Mouse (Mus musculus) urinary bladder, postnatal 10 days (tissue): ENCODE data around the gene Ggt7.
A peak's percentile ranks its signal among the peaks of the same experiment; 100 is the strongest.
"Not testable (repeated sequence)": the region's sequence is repeated elsewhere in the genome, so short reads cannot be mapped to it uniquely, and the experiment has no call there.

Experiments
- DNase-seq: peaks from one replicate; pipeline ENCODE4 v3.0.0; 2022; ENCODE audit warnings: low spot score

Gene Ggt7

GRCm38 (mm10) chr2:155517455-155518423 lies at the start of gene Ggt7, which contains the start of gene Acss2:
Ggt7 (minus strand) TSS chr2:155518237.
Acss2 (plus strand) TSS chr2:155517948.
- peak; percentile 94 for DNase-seq

- DNase-seq = no peak
These were observed 49.7 kb upstream of the Ggt7 start for GRCm38 (mm10) chr2:155567751-155568150.

- no peak for DNase-seq
These were observed 44.9 kb upstream of the Ggt7 start for GRCm38 (mm10) chr2:155562934-155563333.

- DNase-seq = no peak
These were observed 44.2 kb upstream of the Ggt7 start for GRCm38 (mm10) chr2:155562209-155562608.

GRCm38 (mm10) chr2:155554426-155554985 lies 36.5 kb upstream of the Ggt7 start:
- no peak for DNase-seq

DNA sequence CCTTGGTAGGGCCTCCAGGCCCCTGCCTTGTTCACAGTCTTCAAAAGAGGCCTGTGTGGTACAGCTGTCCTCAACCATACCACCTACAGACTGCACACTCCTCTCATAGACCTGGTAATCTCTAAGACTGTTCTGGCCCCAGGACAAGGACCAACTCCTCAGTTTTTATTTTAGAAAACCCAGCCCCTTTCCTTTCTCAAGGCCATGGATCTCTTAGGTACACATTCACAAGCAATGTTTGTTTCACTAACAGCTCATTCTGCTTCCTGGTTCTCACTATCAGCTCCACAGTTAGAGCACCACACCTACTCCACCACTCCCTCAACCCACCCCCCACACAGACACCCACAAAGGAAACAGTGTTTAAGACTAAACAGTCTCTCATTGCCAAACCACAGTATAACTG lies 34.9 kb upstream of the Ggt7 start:
- DNase-seq = no peak

DNA sequence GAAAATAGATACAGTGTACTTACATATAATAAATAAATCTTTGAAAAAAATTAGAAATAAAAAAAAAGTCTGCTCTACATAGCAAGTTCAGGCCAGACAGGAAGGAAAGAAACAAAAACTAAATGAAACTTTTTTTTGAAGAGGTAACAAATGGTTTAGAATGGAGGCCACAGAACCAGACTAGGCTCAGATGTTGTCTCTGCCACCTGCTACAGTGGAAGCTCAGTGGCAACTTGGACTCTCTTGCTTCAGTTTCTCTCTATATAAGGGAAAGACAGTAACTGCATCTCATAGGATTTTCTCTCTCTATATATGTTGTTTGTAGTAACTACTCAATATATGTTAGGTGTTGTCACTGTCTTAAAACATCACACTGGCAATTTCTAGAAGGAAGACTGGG lies 34.3 kb upstream of the Ggt7 start:
- DNase-seq = no peak

GRCm38 (mm10) chr2:155546955-155547354 lies 28.9 kb upstream of the Ggt7 start:
- no peak for DNase-seq

- no peak for DNase-seq
These were observed 22.9 kb upstream of the Ggt7 start for GRCm38 (mm10) chr2:155540822-155541458.

DNA sequence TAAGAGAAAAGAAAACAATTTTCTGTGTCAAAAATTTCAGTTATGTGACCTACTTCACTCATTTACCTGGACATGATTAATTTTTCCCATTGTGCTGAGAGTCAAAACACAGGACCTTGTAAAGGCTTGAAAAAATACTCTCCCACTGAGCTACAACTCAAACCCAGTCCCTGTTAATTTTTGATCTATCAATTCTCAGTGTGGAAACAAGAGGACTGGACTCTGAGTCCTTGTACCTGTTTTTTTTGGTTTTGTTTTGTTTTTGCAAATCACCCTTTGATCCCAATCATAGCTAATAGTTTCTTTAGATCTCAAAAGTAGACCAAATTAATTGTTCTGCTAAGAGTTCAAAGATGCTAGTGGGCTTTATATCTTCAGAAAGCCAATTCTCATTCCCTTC lies 21.7 kb upstream of the Ggt7 start:
- no peak for DNase-seq

- DNase-seq = not testable (repeated sequence)
These were observed 20.5 kb upstream of the Ggt7 start for GRCm38 (mm10) chr2:155538463-155539057.

GRCm38 (mm10) chr2:155537761-155538462 lies 19.9 kb upstream of the Ggt7 start:
- no peak for DNase-seq

DNA sequence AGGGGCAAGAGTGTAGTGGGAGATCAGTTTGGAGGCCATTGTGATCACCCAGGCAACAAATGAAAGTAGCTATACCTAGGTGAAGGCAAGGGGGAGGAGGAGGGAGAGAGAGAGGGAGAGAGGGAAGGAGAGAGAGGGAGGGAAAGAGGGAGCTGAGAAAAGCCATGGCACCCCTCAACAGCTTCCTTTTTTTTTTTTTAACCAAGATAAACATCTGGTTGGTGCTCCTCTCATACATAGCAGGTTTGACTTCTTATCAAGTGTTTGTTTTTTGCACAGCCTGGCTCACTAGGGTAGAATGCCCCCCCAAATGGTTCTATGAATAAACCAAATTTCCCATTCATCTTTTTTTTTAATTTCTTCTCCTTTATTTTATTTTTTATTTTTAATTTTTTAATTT lies 18.3 kb upstream of the Ggt7 start:
- no peak for DNase-seq

DNA sequence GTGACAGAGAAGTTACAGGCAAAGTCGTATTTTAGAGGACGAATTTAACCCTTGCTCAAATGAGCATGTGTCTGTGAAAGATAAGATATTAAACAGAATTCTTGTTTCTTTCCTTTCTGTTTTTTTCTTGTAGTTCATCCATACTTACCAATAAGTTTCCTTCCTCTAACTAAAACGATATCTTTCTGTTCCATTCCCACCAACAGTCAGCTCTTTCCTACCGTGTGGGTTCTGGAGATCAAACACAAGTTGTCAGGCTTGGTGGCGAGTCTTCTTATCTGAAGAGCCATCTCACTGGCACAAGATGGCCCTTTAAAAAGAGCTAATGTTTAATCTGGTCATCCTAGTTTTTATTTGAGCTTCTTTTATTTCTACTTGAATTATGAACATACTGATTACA lies 9.3 kb upstream of the Ggt7 start:
- DNase-seq = no peak

DNA sequence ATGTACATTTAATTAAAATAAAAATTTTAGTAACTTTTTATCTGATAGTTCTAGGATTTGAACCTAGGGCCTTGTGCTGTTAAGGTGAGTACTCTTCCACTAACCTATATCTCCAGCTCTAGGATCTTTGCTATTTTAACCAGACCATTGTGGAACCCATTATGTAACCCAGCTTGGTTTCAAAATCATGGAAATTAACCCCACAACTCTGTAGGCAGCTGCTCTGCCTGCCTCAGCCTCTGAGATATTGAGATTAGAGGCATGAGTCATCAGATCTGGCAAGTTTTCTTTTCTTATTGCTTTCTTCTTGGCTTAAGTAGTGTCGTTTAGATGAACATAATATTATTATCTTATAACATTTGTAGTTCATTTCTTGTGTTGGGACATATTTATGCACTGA lies 6.3 kb upstream of the Ggt7 start:
- DNase-seq = no peak

GRCm38 (mm10) chr2:155523706-155524105 lies 5.7 kb upstream of the Ggt7 start:
- DNase-seq = no peak

- no peak for DNase-seq
These were observed 664 bp upstream of the Ggt7 start for GRCm38 (mm10) chr2:155518531-155519270.

DNA sequence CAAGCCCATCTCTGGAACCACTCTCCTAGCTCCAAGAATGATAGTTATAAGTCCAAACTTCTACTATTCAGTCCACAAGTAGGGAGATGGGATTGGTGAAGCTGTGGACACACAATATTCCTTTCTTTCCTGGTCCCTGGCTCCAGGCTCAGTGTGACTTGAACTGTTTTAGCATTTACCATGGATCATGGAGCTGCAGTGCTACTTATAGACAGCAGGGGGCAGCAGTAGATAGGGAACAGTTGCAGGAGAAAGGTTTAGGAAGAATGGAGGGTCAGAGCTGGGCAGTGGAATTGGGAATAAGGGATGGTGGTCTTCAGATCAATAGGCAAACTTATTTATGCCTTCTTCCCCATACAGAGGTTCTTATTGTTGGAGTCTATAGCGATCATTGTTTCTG lies 2.1 kb downstream of the Ggt7 start:
- DNase-seq = no peak

DNA sequence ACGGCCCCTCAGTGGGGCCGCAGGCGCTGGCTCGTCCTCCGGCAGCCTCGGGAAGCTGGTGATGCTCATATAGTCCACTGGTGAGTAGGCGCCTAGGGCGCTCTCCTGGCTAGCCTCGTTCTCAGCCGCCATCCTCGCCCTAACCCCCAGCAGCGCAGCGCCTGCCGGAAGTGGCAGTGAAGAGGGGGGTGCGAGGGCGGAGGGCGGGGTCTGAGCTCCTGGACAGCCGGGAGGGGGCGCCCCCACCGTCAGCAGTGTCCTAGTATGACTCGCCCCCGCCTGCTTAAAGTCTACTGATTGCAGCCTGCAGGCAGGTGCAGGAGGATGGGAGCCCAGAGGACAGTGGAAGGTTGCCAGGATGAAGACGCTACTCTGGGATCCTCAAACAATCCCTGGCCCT lies 3.4 kb downstream of the Ggt7 start:
- peak; percentile 31 for DNase-seq

- DNase-seq = no peak
These were observed 4.5 kb downstream of the Ggt7 start for GRCm38 (mm10) chr2:155513543-155513942.

- no peak for DNase-seq
These were observed 5.6 kb downstream of the Ggt7 start for GRCm38 (mm10) chr2:155512479-155512878.
